Mouse (Mus musculus): ENCODE measurements around the gene Henmt1.

Gene Henmt1

DNA sequence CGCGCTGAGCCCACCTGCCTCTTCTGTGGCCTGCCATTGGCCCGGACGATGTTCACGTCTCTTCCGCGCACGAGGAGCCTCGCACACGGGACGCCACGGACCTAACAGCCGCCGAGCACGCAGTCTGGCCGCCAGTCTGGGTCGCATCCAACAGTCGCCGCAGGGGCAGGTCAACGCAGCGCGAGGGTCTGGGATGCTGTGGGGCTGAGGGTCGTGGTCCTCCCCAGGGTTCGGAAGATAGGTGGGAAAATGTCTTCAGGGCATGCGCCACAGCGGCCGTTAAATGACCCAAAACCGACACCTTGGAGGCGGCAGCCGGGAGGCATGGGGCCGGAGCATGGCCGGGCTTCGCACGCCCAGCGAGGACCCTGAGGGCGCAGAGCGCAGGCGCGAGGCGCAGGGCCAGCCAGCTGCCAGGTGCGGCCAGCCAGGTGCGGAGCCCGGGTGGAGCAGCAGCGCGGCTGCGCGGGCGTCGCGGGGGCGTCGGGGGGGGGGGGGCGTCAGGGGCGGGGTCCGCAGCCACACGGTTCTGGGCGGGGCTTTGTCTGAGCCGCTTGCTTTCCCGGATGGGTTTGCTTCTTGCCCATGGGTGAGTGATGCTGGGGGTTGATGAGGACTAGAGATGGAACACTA lies 444 bp downstream of the Henmt1 start, which contains the start of gene Gm9857:
TSS of gene Gm9857 (minus strand) at position 445 of the 633 bp plus-strand sequence.
- no peak for DNase-seq

DNA sequence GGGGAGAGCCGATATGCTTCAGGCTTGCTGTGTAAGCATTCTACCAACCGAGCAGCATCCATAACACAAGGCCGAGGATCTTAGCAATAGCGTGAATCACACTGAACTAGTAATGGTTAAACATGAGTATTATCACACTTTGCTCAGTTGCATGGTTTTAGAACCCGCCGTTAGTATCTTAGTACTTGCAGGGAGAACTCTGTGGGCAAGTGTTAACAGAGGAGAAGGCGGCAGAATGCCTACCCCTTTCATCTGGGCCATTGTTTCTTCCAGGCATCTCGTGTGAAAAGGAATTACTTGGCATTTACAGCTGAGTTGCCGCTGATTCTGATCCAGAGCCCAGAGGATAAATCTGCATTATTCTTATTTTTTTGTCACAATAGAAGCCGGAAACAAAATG lies 1.3 kb downstream of the Henmt1 start:
- no peak for DNase-seq

DNA sequence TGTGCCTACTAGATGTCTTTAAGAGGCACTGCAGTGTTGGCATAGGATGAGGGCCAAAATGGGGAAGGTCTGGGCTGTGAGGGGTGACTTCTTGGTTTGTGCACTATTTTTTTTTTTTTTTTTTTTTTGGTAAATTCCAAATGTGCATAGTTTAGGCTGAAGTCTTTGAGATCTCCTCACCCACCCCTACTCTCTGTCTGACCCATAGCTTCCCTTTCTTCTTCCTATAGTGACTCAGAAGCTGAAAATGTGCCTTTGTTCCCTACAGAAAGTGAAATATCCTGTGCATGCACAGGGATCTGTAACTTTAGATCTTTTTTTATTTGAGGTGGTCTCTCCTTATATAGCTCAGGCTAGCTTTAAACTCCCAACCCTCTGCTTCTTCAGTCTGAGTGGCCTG lies 18.3 kb downstream of the Henmt1 start:
- DNase-seq, result no peak

DNA sequence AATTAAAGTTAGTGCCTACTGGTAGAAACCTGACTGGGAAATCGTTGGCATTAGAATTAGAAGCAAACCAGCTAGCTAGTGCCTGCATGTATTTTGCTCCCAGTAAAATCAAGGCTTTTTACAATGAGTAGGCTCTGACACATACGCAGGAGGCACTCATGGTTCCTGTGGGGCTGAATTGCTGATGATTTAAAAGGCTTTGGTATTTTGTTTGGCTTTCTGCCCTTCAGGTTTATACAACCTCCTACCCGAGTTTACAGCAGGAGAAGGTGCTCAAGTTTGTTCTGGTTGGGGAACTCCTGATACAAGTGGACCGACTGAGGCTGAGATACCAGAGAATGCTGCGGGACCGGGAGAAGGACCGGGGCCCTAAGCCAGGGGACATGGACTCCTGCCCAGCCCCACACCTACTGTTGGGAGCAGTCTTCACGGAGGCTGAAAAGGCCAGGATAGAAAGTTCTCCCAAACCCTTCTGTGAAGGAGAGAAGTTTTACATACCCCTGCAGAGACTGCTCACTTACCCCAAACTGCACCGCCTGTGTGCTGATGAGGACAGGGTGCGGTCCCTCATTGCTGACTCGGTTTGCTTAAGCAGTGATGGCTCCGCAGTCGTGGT lies 20.1 kb downstream of the Henmt1 start:
- DNase-seq, result no peak

DNA sequence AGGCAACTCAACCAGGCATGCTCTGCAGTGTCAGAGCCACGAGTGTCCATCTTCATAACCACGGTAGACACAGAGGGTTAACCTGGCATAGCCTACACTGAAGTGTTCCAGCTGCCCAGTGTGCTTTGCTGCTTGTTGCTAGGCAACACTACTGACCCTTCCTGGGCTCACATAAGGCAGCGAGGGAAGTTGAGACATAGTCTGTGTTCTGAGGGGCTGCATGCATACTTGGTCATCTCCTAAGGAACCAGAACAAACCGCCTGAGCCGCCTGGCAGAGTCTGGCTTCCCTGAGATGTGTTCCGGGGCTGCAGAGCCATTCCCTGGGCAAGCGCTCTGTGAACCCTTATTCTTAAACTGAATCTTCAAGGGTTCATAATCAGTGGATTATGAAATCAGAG lies 21.6 kb downstream of the Henmt1 start:
- DNase-seq, result no peak

DNA sequence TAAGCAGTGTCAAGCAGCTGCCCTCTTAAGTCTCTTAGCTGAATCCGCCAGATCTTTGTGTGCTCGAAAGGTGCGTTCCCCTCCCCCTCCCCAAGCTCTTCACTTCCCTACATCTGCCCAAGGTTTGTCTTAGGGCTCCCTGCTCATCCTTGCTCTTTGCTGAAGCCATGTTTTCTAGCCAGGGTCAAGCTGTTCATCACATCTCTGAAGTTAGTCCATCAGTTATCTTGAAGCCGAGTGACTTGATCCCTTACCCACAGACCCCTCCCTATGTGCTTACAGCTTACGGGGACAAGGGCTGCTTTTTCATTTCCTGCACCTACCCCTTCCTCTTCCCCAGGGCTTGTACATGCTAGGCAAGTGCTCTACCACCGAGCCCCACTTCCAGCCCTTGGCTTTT lies 22.0 kb downstream of the Henmt1 start:
- peak; percentile 23 to 34 for DNase-seq

DNA sequence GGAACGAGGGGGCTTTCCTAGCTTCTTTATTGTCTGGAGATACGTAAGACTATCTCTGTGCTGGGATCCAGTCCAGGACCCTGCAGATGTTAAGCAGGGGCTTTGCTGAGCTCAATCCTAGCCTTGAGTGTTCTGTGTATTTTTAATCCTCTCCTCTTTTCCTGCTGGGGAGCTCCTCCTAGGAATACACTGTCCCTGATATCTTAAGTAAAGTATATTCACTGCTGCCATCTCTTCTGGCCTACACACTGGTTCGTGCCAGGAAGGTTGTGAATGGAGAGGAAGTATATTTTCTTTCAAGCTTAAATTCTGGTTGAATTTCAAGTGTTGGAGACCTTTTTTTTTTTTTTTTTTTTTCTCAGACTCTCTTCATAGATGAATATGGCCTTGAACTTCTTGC lies 23.6 kb downstream of the Henmt1 start:
- no peak for DNase-seq

DNA sequence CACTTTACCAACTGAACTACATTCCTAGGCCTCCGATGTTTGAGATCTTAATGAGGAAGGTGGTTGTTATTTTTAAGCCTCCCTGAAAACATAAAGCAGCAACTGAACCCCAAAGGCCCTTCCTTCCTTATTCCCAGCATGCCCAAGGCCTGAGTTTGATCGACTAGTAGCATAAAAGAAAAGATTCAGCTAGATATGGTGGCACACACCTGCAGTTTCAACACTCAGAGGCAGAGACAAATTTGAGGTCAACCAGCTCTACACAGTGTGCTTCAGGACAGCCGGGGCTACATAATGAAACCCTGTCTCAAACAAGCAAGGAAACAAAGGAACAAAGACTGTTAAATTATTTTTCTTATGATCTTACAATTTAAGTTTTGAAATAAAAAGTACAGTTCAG lies 24.1 kb downstream of the Henmt1 start:
- DNase-seq, result peak in 1 of 2 experiments; percentile 39

DNA sequence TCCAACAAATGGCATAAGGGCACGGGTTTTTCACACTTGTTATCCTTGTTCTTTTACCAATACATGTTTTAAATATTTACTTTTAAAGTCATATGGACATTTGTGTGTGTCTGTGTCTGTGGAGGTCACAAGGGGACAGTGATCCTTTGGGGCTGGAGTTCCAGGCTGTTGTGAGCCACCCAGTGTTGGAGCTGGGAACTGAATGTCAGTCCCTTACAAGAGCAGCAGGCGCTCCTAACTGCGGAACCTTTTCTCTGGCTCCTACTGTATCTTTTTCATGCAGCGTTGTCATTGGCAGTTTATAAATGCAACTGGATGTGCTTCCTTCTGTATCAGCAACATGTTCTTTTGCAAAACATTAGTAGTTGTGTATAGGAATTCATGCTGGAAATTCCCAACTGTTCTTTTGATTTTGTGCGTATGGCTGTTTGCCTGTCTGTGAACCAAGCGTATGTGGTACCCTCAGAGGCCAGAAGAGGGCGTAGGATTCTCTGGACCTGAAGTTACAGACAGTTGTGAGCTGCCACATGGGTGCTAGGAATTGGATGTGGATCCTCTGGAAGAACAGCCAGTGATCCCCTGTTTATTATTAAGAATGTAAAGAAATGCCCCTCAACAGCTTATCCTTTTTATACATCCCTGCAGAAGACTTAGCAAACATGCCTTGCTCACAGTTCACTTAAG lies 24.8 kb downstream of the Henmt1 start:
- no peak for DNase-seq

DNA sequence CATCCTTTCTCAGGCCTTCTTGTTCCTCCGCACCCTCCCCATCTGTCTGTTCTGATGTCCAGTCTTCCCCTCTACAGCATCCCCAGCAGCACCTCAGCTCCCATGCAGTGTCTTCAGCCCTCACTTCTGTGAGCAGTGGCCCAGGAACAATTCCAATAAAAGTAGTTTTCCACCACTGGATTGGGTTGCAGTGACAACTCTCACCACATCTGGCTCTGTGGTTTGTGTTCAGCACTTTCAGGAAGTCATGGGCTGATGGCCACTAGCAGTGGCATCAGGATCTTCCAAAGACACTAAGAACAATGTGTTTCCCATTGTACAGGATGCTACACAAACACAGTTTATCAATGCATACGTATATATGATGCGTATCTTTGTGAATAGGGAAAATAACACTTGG lies 26.4 kb downstream of the Henmt1 start:
- no peak for DNase-seq

DNA sequence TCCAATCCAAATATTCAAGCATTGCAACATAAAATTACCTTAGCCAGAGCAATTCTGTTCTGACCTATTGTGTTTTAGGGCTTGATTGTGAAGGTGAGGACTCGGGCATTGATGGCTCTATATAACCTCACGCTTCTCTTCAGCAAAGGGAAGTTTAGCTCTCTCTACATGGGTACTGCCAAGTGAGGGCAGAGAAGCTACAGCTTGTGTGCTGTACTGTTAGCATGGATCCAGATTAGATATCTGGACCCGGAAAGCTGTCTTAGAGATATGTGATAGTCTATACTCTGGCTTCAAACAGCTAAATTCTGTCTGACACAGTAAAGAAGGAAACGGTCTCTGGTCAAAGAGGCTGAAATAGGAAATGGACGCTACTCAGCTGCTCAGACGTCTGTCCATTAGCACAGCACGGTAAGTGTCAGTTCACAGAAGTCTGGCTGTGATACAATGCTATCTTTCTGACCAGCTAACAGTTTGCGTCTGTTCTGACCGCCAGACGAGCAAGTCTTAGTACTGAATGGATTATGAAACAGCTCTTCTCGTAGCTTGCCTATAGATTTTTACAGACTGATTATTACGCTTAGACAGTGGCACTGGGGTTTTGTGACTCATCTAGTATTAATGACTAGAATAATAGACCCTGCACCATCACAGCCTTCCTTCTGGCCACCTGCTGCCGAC lies 34.4 kb downstream of the Henmt1 start:
- DNase-seq, result no peak

DNA sequence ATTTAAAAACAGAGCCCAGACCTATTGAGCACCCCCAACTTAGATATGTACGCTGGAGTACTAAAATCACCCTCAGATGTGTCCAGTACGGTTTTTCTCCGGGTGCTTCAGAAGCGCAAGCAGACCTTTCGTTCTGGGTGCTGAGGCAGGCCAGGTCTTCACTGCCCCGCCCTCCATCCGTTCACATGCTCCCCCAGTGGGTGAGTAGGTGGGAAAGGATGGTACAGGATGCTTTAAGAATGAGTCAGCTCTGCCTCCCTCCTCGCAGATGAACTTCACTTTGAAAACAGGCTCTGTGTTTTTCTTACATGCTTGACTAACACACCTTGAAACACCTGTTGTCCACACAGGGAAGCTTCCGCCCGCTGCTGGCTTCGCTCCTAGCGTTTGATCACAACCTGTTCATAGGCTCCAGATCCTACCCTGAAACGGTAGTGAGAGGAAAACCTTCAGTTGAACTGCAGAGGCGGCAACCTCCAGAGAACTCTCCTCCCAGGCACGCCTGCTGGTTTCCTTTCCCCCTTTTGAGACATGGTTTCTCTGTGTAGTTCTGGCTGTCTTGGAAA lies 35.3 kb downstream of the Henmt1 start:
- DNase-seq, result no peak

DNA sequence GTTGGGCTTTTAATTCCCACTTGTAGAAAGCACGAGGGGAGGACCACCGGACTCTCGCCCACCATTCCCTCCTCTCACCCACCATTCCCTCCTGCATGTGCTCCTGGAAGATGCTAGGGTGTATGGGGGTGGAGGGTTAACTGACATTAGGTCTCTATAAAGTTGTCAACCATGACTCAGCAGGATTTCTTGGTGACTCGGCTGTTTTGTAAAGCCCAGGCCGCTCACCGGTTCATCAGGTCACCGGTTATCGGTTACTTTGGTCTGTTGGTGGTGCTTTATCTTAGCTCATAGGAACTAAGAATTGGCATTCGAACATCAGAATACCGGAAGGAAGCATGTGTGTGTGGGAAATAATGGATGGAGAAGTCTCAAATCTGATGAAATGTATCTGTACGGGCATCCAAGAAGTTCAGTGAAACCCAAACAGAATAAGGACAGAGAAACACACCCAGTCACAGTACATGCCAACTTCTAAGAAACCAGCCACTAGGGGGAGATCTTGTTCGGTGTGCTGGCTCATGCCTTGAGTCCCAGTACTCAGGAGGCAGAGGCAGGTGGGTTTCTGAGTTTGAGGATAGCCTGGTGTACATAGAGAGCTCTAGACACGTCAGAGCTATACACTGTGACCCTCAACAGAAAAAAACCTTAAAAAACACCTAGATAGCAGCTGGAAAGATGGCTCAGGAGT lies 37.8 kb downstream of the Henmt1 start:
- no peak for DNase-seq

DNA sequence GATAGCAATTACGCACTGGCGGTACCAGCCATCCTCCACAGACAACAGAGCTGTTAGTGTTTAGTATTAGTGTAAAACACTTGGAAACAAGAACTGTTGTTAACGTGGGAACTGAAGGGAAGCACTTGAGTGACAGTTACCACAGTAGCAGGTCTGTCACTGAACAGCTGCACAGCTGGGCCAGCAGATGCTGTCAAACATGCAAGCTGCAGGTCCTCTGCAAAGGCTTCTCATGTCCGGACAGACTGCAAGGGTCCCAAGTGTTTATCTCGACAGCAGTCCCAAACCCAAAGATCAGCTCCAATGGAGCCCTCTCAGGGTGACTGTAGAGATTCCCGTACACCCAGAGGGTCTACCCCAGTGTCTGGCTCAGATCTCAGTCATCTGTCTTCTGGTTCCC lies 42.3 kb downstream of the Henmt1 start:
- peak; percentile 23 to 48 for DNase-seq

DNA sequence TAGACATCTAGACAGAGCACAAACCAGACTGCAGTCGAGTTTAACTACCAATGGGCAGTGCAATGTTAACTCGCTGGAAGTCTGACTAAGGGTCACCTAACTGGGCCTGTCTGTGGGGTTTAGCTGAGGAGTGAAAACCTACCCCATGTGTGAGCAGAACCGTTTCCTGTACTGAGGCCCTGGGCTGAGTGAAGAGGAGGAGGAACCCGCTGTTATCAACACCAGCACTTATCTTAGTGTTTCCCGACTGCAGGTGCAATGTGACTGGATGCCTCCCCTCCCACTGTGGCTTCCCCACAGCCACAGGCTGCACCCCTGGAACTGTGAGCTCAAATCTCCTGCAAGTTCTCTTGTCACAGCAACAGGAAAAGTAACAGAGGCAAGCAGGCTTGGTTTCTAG lies 44.3 kb downstream of the Henmt1 start:
- DNase-seq, result peak in 1 of 2 experiments; percentile 47

DNA sequence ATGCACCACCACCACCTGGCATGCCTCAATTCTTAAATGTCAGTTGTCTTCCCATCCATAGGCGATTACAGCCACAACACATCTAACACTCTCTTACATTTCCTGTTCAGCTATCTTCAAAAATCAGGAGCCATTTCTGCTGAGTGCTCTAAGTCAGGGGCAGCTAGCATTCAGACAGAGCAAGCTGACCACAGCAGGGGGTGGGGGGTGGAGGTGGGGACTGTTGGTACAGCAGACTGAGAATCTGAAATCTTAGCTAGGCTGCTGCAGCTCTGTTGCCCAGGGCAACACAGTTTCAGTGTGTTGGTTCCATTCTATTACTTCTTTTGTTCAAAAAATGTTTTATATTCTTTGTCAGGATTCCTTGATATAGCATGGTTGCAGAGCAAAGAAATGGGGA lies 46.9 kb downstream of the Henmt1 start:
- no peak for DNase-seq

DNA sequence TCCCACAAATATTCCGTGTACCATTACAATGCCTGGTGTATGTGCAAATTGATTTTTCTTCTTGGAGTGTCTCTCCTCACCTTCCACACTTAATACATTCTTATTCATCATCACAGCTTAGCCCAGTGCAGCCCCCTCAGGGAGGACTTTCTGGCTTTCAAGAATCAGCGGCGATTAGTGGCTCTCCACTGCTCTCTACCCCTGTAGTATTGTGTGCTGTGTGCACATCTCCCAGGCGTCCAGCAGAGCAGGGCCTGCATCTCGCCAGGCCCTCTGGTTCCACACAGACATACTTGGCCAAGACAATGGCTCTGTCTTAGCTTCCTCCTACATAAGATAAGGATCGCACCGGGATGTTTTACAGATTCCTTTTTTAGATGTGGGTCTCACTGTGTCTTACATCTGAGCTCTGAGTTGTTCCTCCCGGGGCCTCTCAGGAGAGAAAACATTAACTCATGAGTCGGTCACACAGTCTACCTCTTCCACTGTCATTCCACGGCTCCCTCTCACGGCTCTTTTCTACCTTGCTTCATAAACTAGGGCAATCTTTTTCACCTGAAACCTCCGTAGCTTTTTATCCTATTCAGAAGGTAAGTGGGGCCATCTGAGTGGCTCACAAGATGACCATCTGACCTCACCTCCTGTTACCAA lies 47.5 kb downstream of the Henmt1 start:
- DNase-seq, result no peak

DNA sequence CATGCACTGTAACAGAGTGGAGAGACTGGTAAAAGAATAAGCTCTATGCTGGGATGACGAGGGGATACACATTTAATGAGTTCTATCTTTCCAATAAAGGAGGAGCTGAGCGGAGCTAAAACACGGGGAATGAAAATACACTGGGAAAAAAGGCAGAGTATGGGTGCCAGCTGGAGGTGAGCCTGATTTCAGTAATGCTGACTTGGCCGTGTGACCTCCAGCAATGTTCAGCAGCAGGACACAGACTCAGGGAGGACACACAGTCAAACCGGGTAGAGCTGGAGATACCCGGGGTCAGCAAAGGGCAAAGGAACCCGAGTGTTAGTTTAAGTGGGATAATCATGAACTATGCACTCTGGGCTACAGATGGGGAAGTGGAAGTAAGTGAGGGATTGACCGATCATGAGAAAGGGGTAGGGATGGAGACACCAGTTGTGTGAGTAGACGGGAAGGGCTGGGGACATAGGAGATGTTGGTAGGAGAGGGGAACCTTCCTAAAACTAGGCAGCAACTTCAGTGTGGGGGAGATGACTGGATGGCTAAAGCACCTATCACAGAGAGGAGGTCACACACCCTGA lies 50.4 kb downstream of the Henmt1 start:
- no peak for DNase-seq

DNA sequence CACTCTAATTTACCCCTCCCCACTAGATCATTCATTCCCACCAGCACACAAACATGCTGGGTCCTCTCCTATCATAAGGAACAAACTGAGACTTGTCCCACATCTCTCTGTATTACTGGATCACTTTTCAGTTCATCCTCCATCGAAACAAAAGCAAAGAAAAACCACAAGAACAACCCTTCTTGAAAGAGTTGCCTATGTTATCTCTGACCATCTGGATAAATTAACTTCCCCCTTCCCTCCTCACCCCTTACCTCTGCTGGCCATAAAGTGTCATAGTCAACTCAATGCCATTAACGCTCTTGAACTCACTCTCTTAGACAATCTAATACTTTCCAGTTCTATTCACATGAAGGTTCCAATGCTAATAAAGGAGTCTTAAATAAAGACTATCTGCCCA lies 54.8 kb downstream of the Henmt1 start:
- no peak for DNase-seq

DNA sequence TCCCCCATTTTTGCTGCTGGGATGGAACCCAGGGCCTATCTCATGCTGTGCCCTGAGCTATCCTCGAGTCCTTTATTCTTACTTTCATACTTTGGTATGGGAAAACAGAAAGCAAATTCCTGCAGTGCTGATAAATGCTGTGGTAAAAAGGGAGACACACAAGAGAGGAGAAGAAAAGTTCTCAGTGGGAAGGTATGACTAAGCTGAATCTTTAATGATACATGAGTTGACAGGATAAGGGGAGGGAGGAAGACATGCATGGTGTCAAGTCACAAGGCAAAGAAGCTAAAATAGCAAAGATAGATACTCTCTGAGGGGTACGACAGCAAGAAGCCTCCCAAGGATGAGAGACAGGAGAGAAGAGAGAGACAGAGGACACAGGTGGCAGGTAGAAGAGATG lies 55.7 kb downstream of the Henmt1 start:
- DNase-seq, result no peak

DNA sequence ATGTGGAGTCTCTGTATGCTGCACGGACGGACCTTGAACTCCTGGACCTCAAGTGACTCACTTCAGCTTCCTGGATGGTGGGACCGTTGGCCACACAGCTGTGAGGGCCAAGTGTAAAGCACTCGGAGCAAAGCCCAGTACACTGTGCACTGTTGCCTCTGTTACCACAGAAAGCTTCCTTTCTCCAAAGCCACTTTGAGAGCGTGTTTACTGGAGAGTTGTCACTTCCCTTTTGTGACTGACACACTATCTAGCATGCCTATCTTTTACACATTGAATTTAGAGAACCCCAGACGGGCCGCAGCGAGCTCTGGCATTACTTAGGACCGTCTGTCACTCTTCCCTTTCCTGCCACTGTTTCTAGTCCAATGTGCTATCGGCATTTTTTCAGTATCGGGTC lies 57.6 kb downstream of the Henmt1 start:
- DNase-seq, result no peak

DNA sequence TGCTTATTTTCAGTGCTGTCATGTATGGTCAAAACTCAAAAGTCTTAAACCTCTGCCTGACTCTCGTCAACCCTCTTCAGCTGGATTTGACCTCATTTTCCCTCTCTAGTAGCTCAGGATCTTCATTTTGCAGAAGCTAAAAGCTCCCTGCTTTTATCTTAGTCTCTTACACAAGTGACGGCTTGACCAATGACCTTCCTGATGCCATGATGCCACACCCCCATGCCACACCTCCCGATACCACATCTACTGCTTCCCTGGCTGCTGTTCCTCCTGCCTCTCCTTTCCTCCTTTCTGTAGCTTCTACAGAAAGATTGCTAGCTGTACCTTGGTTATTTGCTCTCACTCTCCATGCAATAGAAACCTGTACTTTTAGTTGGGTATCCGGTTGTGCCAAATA lies 58.1 kb downstream of the Henmt1 start:
- DNase-seq, result no peak
